Mouse (Mus musculus): ENCODE results near the gene Smoc2. TPM values are rescaled to one million over a fixed set of nuclear protein-coding genes. Genes with fewer than 3 reads are reported as not detected.

Gene Smoc2
- polyA plus RNA-seq, 1 experiment from 2014 or later: 132 TPM

DNA sequence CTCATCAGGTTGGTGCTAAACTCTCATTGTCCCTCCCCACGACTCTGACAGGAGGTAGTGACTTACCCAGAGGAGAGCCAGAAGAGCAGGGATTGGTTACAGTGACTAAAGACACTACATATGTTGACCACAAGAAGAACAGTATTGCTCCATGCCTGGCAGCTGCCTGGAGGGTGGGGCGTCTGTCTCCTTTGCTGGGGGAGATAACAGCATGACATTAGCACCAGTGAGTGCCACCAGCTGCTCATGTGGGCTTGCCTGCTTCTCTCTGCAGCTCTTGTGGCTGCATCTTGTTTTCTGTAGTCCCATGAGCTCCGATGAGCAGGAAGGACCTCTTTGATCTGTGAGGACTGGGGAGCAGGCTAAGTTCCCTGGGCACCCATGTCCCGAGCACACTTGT is 29.7 kb upstream of the Smoc2 start:
- Histone ChIP-seq H3K27ac (no peak overlapping the region), H3K9ac (no peak overlapping the region), H3K9me3 (no peaks in the 10 kb centered on the region), H3K36me3 (no peaks in the 10 kb centered on the region), H3K4me3 (replicated peaks) (no peak overlapping the region), H3K4me1 (replicated peaks) (peaks cover 27% of the 10 kb centered on the region), H3K4me2 (replicated peaks) (no peak overlapping the region), H3K27me3 (replicated peaks) (no peaks in the 10 kb centered on the region)
- 51% methylated on average over 4 of the region's 4 CpGs for WGBS
- ATAC-seq: peak; percentile 48

DNA sequence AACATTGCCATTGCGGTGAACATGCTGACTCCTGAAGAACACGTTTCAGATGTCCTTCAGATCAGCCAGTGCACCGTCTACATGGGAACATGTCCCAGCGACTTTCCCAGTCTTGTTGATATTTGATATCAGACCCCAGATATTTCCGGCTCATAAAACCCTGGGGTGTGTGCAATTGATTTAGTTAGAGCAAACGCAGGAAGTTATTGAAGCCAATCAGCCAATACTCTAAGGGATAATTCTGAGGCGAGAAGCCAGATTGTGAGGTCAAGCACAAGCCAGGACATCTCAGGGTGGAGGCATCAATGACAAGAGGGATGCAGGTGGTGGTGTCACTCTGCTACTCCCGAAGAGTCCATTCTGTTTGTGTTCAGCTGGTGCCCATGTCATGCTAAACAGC is 28.9 kb upstream of the Smoc2 start:
- H3K9me3 ChIP-seq: no peaks in the 10 kb centered on the region
- H3K36me3 ChIP-seq: no peaks in the 10 kb centered on the region
- no peak overlapping the region for H3K4me3 ChIP-seq (replicated peaks)
- H3K4me1 ChIP-seq (replicated peaks): peaks cover 25% of the 10 kb centered on the region
- no peak overlapping the region for H3K27ac ChIP-seq
- no peak for ATAC-seq
- H3K27me3 ChIP-seq (replicated peaks): no peaks in the 10 kb centered on the region
- WGBS: 64% methylated on average over 8 of the region's 8 CpGs
- no peak overlapping the region for H3K4me2 ChIP-seq (replicated peaks)
- H3K9ac ChIP-seq: no peak overlapping the region

DNA sequence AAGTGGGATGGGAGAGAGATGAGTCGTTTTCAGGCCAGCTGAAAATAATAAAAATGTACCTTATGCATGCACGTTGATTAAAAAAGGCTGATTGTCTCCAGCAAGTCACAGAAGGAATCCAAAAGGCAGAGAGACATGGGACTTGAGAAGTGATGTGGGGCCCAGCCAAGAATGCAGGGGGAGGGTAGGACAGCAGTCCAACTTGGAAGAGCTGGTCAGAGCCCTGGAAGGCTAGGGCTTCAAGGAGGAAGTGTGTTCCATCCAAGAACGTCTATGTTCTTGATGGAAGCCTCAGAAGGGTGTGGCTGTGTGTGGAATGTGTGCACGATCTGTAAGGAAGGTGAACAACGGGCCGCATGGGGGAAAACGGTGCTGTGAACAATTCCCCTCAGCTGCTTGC is 26.9 kb upstream of the Smoc2 start:
- Histone ChIP-seq H3K4me1 (replicated peaks) (peaks cover 19% of the 10 kb centered on the region), H3K9ac (no peak overlapping the region), H3K4me2 (replicated peaks) (no peak overlapping the region), H3K36me3 (no peaks in the 10 kb centered on the region), H3K27ac (no peak overlapping the region), H3K9me3 (no peaks in the 10 kb centered on the region), H3K4me3 (replicated peaks) (no peak overlapping the region), H3K27me3 (replicated peaks) (no peaks in the 10 kb centered on the region)
- WGBS: 49% methylated on average over 7 of the region's 7 CpGs
- peak; percentile 39; the same call in 1 of the 2 replicates for ATAC-seq

DNA sequence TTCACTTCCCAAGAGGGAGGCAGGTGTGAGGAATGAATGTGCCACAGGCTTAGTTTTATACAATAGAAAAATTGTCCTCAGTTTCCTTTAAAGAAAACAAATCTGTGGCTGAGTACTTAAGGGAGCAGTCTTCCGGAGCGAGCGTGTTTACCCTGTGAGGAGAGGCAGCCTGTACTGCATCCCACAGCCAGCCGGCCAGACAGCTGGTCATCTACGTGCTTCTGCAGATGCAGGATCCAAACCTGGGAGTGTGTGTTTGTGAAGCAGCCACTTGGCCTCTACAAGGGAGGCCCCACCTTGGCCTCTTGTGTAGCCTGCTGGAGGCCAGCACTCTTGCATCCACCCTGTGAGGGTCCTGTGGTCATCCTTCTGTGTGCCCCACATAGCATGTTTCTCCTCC is 24.7 kb upstream of the Smoc2 start:
- Histone ChIP-seq H3K27ac (peak overlapping the region; percentile 32; the same call in 1 of the 2 replicates), H3K36me3 (no peaks in the 10 kb centered on the region), H3K27me3 (replicated peaks) (no peaks in the 10 kb centered on the region), H3K9me3 (no peaks in the 10 kb centered on the region), H3K4me2 (replicated peaks) (no peak overlapping the region), H3K9ac (no peak overlapping the region), H3K4me1 (replicated peaks) (peaks cover 18% of the 10 kb centered on the region), H3K4me3 (replicated peaks) (no peak overlapping the region)
- 28% methylated on average over 5 of the region's 5 CpGs for WGBS
- ATAC-seq: peak; percentile 44; the same call in 1 of the 2 replicates

GRCm38 (mm10) chr17:14257799-14258520 is 21.3 kb upstream of the Smoc2 start:
- Histone ChIP-seq H3K36me3 (no peaks in the 10 kb centered on the region), H3K27me3 (replicated peaks) (no peaks in the 10 kb centered on the region), H3K9ac (no peak overlapping the region), H3K9me3 (no peaks in the 10 kb centered on the region), H3K4me3 (replicated peaks) (no peak overlapping the region), H3K27ac (no peak overlapping the region), H3K4me2 (replicated peaks) (no peak overlapping the region), H3K4me1 (replicated peaks) (peaks cover 12% of the 10 kb centered on the region)
- no peak for ATAC-seq
- 86% methylated on average over 7 of the region's 7 CpGs for WGBS

DNA sequence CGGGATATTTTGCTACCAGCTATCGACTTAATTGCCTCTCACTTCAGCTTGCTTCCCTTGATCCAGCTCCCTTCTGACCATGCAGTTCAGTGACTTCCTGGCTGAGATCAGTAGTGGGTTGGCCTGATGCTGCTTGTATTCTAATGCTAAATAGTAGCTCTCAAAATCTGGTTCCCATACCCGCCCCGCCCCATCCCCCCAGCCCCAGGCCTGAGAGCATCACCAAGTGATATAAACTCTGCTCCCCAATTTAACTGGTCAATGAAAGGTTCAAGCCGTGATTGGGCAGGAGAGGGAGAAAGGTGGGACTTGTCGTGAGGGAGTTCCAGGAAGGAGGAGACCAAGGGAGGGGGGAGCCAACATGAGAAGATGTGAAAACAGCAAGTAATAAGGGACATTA is 20.4 kb upstream of the Smoc2 start:
- no peaks in the 10 kb centered on the region for H3K9me3 ChIP-seq
- H3K4me1 ChIP-seq (replicated peaks): peaks cover 11% of the 10 kb centered on the region
- no peaks in the 10 kb centered on the region for H3K27me3 ChIP-seq (replicated peaks)
- WGBS: 49% methylated on average over 6 of the region's 6 CpGs
- no peak overlapping the region for H3K4me2 ChIP-seq (replicated peaks)
- no peak overlapping the region for H3K9ac ChIP-seq
- no peak for ATAC-seq
- H3K36me3 ChIP-seq: no peaks in the 10 kb centered on the region
- no peak overlapping the region for H3K27ac ChIP-seq
- H3K4me3 ChIP-seq (replicated peaks): no peak overlapping the region

GRCm38 (mm10) chr17:14260966-14261365 is 18.3 kb upstream of the Smoc2 start:
- Histone ChIP-seq H3K9ac (no peak overlapping the region), H3K27me3 (replicated peaks) (no peaks in the 10 kb centered on the region), H3K4me2 (replicated peaks) (no peak overlapping the region), H3K36me3 (no peaks in the 10 kb centered on the region), H3K9me3 (no peaks in the 10 kb centered on the region), H3K27ac (no peak overlapping the region), H3K4me1 (replicated peaks) (peaks cover 6% of the 10 kb centered on the region), H3K4me3 (replicated peaks) (no peak overlapping the region)
- 81% methylated on average over 3 of the region's 3 CpGs for WGBS
- ATAC-seq: no peak

DNA sequence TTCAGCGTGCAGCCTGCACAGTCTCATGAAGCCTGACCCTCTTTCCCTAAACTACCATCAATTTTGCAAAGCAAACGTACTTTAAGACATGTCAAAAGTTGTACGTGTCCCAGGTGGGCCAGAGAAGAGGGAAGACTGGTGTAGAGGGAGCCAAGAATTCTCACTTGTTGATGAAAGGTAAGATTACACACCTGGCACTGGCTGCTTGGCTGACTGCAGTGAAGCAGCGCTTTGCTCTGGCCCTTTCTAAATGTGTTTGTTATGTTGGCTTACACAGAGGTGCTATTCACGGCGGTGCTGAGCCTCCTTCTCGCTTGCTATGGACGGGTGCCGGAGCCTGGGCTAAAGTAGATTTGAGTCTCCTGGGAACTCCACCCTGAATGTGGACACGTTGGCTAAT is 17.1 kb upstream of the Smoc2 start:
- peaks cover 6% of the 10 kb centered on the region for H3K4me1 ChIP-seq (replicated peaks)
- H3K9me3 ChIP-seq: no peaks in the 10 kb centered on the region
- no peaks in the 10 kb centered on the region for H3K27me3 ChIP-seq (replicated peaks)
- no peak overlapping the region for H3K27ac ChIP-seq
- H3K4me3 ChIP-seq (replicated peaks): no peak overlapping the region
- no peak overlapping the region for H3K4me2 ChIP-seq (replicated peaks)
- no peaks in the 10 kb centered on the region for H3K36me3 ChIP-seq
- peak; percentile 39 for ATAC-seq
- 61% methylated on average over 10 of the region's 10 CpGs for WGBS
- no peak overlapping the region for H3K9ac ChIP-seq

GRCm38 (mm10) chr17:14268001-14268400 is 11.3 kb upstream of the Smoc2 start:
- Histone ChIP-seq H3K9ac (no peak overlapping the region), H3K4me1 (replicated peaks) (peaks cover 8% of the 10 kb centered on the region), H3K9me3 (no peaks in the 10 kb centered on the region), H3K27ac (no peak overlapping the region), H3K4me2 (replicated peaks) (no peak overlapping the region), H3K4me3 (replicated peaks) (no peak overlapping the region), H3K36me3 (no peaks in the 10 kb centered on the region), H3K27me3 (replicated peaks) (no peaks in the 10 kb centered on the region)
- no peak for ATAC-seq
- 65% methylated on average over 4 of the region's 4 CpGs for WGBS

- Histone ChIP-seq H3K36me3 (no peaks in the 10 kb centered on the region), H3K4me1 (replicated peaks) (0 out of 2 replicates have a peak, but pooled peaks cover 3% of the 10 kb centered on the region), H3K27ac (no peak overlapping the region), H3K27me3 (replicated peaks) (0 out of 2 replicates have a peak, but pooled peaks cover 6% of the 10 kb centered on the region), H3K9me3 (no peaks in the 10 kb centered on the region), H3K4me3 (replicated peaks) (no peak overlapping the region), H3K9ac (no peak overlapping the region), H3K4me2 (replicated peaks) (no peak overlapping the region)
- 53% methylated on average over 6 of the region's 6 CpGs for WGBS
- peak; percentile 92 for ATAC-seq
Measured at GRCm38 (mm10) chr17:14273386-14273785, 5.9 kb upstream of the Smoc2 start.

GRCm38 (mm10) chr17:14277310-14277709 is 2.0 kb upstream of the Smoc2 start:
- no peak for ATAC-seq
- peaks cover 30% of the 10 kb centered on the region for H3K27me3 ChIP-seq (replicated peaks)

GRCm38 (mm10) chr17:14279966-14280300 is 627 bp downstream of the Smoc2 start:
- Histone ChIP-seq H3K4me1 (replicated peaks) (peaks cover 16% of the 10 kb centered on the region; the same call in 1 of the 2 replicates), H3K27ac (no peak overlapping the region), H3K4me3 (replicated peaks) (peak overlapping the region; percentile 65), H3K4me2 (replicated peaks) (peak overlapping the region; percentile 98), H3K36me3 (no peaks in the 10 kb centered on the region), H3K9ac (peak overlapping the region; percentile 55), H3K9me3 (no peaks in the 10 kb centered on the region), H3K27me3 (replicated peaks) (peaks cover 33% of the 10 kb centered on the region)
- WGBS: under 1% methylated on average over 10 of the region's 10 CpGs
- no peak; the same call in 1 of the 2 replicates for ATAC-seq

More at GRCm38 (mm10) chr17:14277310-14277709, 2.0 kb upstream of the Smoc2 start:
- no peak overlapping the region for H3K4me2 ChIP-seq (replicated peaks)
- peaks cover 19% of the 10 kb centered on the region; the same call in 1 of the 2 replicates for H3K4me1 ChIP-seq (replicated peaks)
- H3K4me3 ChIP-seq (replicated peaks): no peak overlapping the region
- no peak overlapping the region for H3K27ac ChIP-seq
- no peak overlapping the region for H3K9ac ChIP-seq
- H3K9me3 ChIP-seq: no peaks in the 10 kb centered on the region
- 89% methylated on average over 7 of the region's 7 CpGs for WGBS
- no peaks in the 10 kb centered on the region for H3K36me3 ChIP-seq

DNA sequence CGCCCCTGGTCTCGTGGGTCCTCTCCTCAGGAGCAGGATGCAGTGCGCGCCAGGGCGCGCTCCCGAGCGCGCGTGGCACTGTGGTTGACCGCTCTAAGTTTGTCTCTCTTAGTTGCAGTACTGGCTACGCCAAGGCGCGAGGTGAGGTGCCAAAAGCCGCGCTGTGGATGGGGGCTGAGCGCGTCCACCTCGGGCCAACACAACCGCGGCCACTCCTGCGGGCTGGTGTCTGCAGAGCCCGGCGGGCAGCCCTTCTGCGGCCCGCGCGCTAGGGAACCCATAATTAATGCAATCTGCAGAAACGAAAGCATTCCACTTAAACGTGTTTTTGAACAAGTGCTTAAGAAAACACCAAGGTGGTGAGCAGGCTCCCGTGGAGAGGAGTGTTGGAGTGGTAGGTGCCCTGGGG is 1.1 kb downstream of the Smoc2 start:
- Histone ChIP-seq H3K9me3 (no peaks in the 10 kb centered on the region), H3K4me1 (replicated peaks) (peaks cover 16% of the 10 kb centered on the region; the same call in 1 of the 2 replicates), H3K27ac (peak overlapping the region; percentile 40; the same call in 1 of the 2 replicates), H3K4me2 (replicated peaks) (peak overlapping the region; percentile 98), H3K27me3 (replicated peaks) (peaks cover 33% of the 10 kb centered on the region), H3K4me3 (replicated peaks) (peak overlapping the region; percentile 65), H3K36me3 (no peaks in the 10 kb centered on the region), H3K9ac (peak overlapping the region; percentile 55)
- peak; percentile 31; the same call in 1 of the 2 replicates for ATAC-seq
- WGBS: under 1% methylated on average over 31 of the region's 31 CpGs
